Mouse (Mus musculus) heart, embryonic 15.5 days (tissue): ENCODE results near the gene Stx16. TPM values are rescaled to one million over a fixed set of nuclear protein-coding genes. Genes with fewer than 3 reads are reported as not detected.

Experiments
- ATAC-seq: fragments of 200-750 bp; cut with Nextera tagmentation; replicated peaks from 2 replicates; pipeline ENCODE4 v1.8.0; 2017; ENCODE audit warnings: low read depth, moderate TSS enrichment; ENCODE audit not compliant: insufficient number of reproducible peaks, insufficient read depth, low FRiP score
- H3K27ac ChIP-seq: fragments of 300-500 bp; sonication (generic); 2 replicates; pipeline ENCODE4 v1.5.1; 2015; ENCODE audit warnings: mild to moderate bottlenecking, inconsistent platforms
- H3K27me3 ChIP-seq: fragments of 300-500 bp; sonication (generic); 2 replicates; pipeline ENCODE4 v1.6.1; 2015; ENCODE audit warnings: inconsistent platforms
- H3K36me3 ChIP-seq: fragments of 300-500 bp; sonication (generic); 2 replicates; pipeline ENCODE4 v1.6.1; 2015; ENCODE audit warnings: mild to moderate bottlenecking, inconsistent platforms
- H3K4me1 ChIP-seq: fragments of 300-500 bp; sonication (generic); replicated peaks from 2 replicates; pipeline ENCODE4 v1.6.1; 2015; ENCODE audit warnings: inconsistent platforms
- H3K4me2 ChIP-seq: fragments of 300-500 bp; sonication (generic); 2 replicates; pipeline ENCODE4 v1.6.1; 2015; ENCODE audit warnings: inconsistent platforms, mild to moderate bottlenecking, moderate library complexity
- H3K4me3 ChIP-seq: fragments of 300-500 bp; sonication (generic); 2 replicates; pipeline ENCODE4 v1.5.1; 2015; ENCODE audit warnings: mild to moderate bottlenecking, inconsistent platforms
- H3K9ac ChIP-seq: fragments of 300-500 bp; sonication (generic); 2 replicates; pipeline ENCODE4 v1.6.1; 2015; ENCODE audit warnings: mild to moderate bottlenecking, inconsistent platforms
- H3K9me3 ChIP-seq: fragments of 300-500 bp; sonication (generic); replicated peaks from 2 replicates; pipeline ENCODE4 v1.6.1; 2016; ENCODE audit warnings: inconsistent platforms
- WGBS: fragments of 180-500 bp; shearing (Covaris S2); methylation state at CpG from one replicate; pipeline ENCODE4 v1.1.7; 2015; ENCODE audit warnings: mixed read lengths; 5-methylcytosine and 5-hydroxymethylcytosine counted together
- polyA plus RNA-seq: library from polyadenylated mRNA; unstranded; fragments of >200 nt; fragmentation: Nextera tagmentation; extraction: Ambion mirVana; gene quantifications from 2 replicates; pipeline ENCODE4 v1.2.1, GENCODE M21; 2015

Stx16 gene
- polyA plus RNA-seq, 1 experiment from 2014 or later, result 8.1 TPM

GRCm38 (mm10) chr2:174114148-174114864, 38.2 kb downstream of the Stx16 start:
- peaks cover 8% of the 10 kb centered on the region for H3K36me3 ChIP-seq
- H3K9ac ChIP-seq, result no peak overlapping the region
- WGBS, result 79% methylated on average over 12 of the region's 12 CpGs
- H3K4me1 ChIP-seq, result peaks cover 28% of the 10 kb centered on the region
- H3K4me3 ChIP-seq, result no peak overlapping the region
- no peak overlapping the region for H3K4me2 ChIP-seq
- H3K27ac ChIP-seq, result no peak overlapping the region
- no peak for ATAC-seq
- no peaks in the 10 kb centered on the region for H3K27me3 ChIP-seq
- H3K9me3 ChIP-seq, result no peaks in the 10 kb centered on the region

DNA sequence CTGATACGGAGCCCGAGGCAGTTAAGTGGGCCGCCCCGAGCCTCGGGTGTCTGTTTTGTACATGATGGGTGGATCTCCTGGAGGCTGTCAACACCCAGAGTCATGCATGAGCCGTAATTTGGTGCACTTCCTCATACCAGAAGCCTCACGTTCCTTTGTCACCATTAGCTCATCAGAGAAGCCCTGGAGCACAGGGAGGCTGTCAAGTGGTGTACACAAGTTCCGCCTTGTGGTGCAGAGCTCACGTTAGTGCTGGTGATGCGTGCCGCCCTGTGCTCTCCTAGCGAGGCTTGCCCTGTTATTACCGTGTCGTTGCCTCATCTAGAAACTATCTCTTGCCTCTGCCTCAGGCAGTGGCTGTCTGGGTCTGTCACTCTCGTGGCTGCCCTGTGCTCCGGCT, 40.8 kb downstream of the Stx16 start:
- WGBS, result 55% methylated on average over 16 of the region's 16 CpGs
- ATAC-seq, result peak; percentile 45
- Histone ChIP-seq H3K36me3 (peaks cover 34% of the 10 kb centered on the region), H3K4me1 (peaks cover 14% of the 10 kb centered on the region), H3K4me2 (peak overlapping the region; percentile 35), H3K27me3 (no peaks in the 10 kb centered on the region), H3K9ac (no peak overlapping the region), H3K4me3 (no peak overlapping the region), H3K9me3 (no peaks in the 10 kb centered on the region), H3K27ac (peak overlapping the region; percentile 51; the same call in 1 of the 2 replicates)

GRCm38 (mm10) chr2:174118141-174118540, 42.0 kb downstream of the Stx16 start:
- Histone ChIP-seq H3K27ac (no peak overlapping the region), H3K9ac (no peak overlapping the region), H3K4me1 (peaks cover 11% of the 10 kb centered on the region), H3K9me3 (no peaks in the 10 kb centered on the region), H3K4me3 (no peak overlapping the region), H3K36me3 (peaks cover 45% of the 10 kb centered on the region), H3K4me2 (no peak overlapping the region), H3K27me3 (no peaks in the 10 kb centered on the region)
- ATAC-seq, result no peak
- 81% methylated on average over 11 of the region's 11 CpGs for WGBS

DNA sequence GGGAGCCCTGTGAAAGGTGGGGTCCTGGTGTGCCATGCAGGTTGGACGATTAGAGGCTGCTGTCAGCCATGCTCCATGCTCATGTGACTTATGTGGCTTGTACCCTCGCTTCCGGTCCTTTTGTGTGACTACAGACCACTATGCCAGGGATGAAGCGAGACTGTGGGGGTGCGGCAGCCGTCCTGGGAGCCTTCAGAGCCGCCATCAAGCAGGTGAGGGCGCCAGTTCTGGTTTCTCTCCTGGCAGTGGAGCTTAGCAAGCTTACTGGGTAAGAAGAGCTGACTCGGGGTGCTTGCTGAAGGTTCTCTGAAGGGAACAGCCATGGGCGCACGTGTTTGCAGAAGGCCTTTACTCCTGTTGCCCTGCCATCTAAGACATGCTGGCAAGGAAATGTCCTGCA, 43.2 kb downstream of the Stx16 start:
- Histone ChIP-seq H3K4me1 (peaks cover 11% of the 10 kb centered on the region), H3K27ac (no peak overlapping the region), H3K9me3 (no peaks in the 10 kb centered on the region), H3K4me2 (no peak overlapping the region), H3K4me3 (no peak overlapping the region), H3K36me3 (peaks cover 56% of the 10 kb centered on the region), H3K27me3 (no peaks in the 10 kb centered on the region), H3K9ac (no peak overlapping the region)
- no peak for ATAC-seq
- WGBS, result 90% methylated on average over 11 of the region's 11 CpGs

GRCm38 (mm10) chr2:174120631-174121030, 44.5 kb downstream of the Stx16 start:
- no peak for ATAC-seq
- Histone ChIP-seq H3K27me3 (no peaks in the 10 kb centered on the region), H3K27ac (no peak overlapping the region), H3K4me1 (peaks cover 11% of the 10 kb centered on the region), H3K36me3 (peaks cover 58% of the 10 kb centered on the region), H3K4me3 (no peak overlapping the region), H3K9me3 (peaks cover 7% of the 10 kb centered on the region; the same call in 1 of the 2 replicates), H3K9ac (no peak overlapping the region), H3K4me2 (no peak overlapping the region)
- 93% methylated on average over 19 of the region's 19 CpGs for WGBS

GRCm38 (mm10) chr2:174121411-174121947, 45.4 kb downstream of the Stx16 start:
- ATAC-seq, result no peak

GRCm38 (mm10) chr2:174122331-174122730, 46.2 kb downstream of the Stx16 start:
- Histone ChIP-seq H3K4me1 (peaks cover 13% of the 10 kb centered on the region), H3K36me3 (peaks cover 55% of the 10 kb centered on the region), H3K9ac (no peak overlapping the region), H3K27ac (no peak overlapping the region), H3K4me2 (no peak overlapping the region), H3K27me3 (no peaks in the 10 kb centered on the region), H3K9me3 (peaks cover 7% of the 10 kb centered on the region; the same call in 1 of the 2 replicates), H3K4me3 (no peak overlapping the region)
- no peak for ATAC-seq
- 86% methylated on average over 2 of the region's 2 CpGs for WGBS

More at GRCm38 (mm10) chr2:174121411-174121947, 45.4 kb downstream of the Stx16 start:
- H3K9me3 ChIP-seq, result peaks cover 7% of the 10 kb centered on the region; the same call in 1 of the 2 replicates
- H3K36me3 ChIP-seq, result peaks cover 55% of the 10 kb centered on the region
- no peak overlapping the region for H3K9ac ChIP-seq
- no peak overlapping the region for H3K4me3 ChIP-seq
- H3K4me2 ChIP-seq, result no peak overlapping the region
- no peaks in the 10 kb centered on the region for H3K27me3 ChIP-seq
- H3K4me1 ChIP-seq, result peaks cover 12% of the 10 kb centered on the region
- 76% methylated on average over 12 of the region's 12 CpGs for WGBS
- no peak overlapping the region for H3K27ac ChIP-seq

- no peak overlapping the region for H3K4me2 ChIP-seq
- peaks cover 55% of the 10 kb centered on the region for H3K36me3 ChIP-seq
- H3K27ac ChIP-seq, result no peak overlapping the region
- peaks cover 7% of the 10 kb centered on the region; the same call in 1 of the 2 replicates for H3K9me3 ChIP-seq
- H3K4me1 ChIP-seq, result peaks cover 12% of the 10 kb centered on the region
- H3K27me3 ChIP-seq, result no peaks in the 10 kb centered on the region
- no peak for ATAC-seq
- H3K9ac ChIP-seq, result no peak overlapping the region
- whole genome bisulfite sequencing, result 92% methylated on average over 3 of the region's 3 CpGs
- H3K4me3 ChIP-seq, result no peak overlapping the region
Observed at GRCm38 (mm10) chr2:174123731-174124130, 47.6 kb downstream of the Stx16 start.

DNA sequence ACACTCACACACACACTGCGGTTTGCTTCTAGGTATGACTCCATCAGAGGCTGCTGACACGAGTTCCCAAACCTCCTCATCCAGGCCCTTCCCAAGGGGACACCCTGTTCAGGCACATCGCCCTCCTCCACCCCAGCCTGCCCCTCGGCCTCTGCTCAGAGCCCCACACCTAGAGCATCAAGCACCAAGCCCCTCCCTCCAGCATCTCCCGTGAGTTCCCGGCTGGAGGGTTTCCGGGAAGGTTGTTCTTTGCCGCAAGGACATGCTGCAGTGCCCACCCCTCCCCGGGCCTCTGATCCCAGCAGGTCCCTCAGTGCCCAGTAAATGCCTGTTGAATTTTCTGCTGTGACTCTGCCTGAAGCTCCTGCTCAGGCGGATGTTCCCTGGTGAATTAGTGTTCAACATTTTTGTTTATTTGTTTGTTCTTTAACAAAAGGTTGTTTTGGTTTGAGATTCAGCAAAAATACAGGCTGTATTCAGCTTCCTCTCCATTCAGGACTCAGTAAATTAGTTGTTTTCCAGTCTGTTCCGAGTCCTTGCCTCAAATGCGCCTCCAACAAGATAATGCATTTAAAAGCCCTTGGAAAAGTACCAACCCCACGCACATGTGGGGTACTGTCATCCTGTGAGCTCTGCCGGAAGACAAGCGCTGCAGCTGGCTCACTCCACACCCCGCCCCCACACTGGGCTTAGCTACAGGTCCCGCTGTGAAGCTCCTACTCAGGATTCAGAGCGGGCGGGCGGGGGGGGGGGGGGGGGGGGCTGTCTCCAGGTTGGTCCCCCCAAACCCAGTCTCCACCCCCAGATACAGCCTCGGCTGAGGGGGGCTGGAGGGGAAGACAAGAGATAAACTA, 50.6 kb downstream of the Stx16 start:
- H3K36me3 ChIP-seq, result peaks cover 26% of the 10 kb centered on the region
- peaks cover 7% of the 10 kb centered on the region; the same call in 1 of the 2 replicates for H3K9me3 ChIP-seq
- peak overlapping the region; percentile 11; the same call in 1 of the 2 replicates for H3K4me3 ChIP-seq
- H3K27ac ChIP-seq, result no peak overlapping the region
- H3K4me1 ChIP-seq, result peaks cover 12% of the 10 kb centered on the region
- peak; percentile 62; the same call in 1 of the 2 replicates for ATAC-seq
- 11% methylated on average over 20 of the region's 21 CpGs for WGBS
- peak overlapping the region; percentile 48 for H3K4me2 ChIP-seq
- no peak overlapping the region for H3K9ac ChIP-seq
- no peaks in the 10 kb centered on the region for H3K27me3 ChIP-seq

DNA sequence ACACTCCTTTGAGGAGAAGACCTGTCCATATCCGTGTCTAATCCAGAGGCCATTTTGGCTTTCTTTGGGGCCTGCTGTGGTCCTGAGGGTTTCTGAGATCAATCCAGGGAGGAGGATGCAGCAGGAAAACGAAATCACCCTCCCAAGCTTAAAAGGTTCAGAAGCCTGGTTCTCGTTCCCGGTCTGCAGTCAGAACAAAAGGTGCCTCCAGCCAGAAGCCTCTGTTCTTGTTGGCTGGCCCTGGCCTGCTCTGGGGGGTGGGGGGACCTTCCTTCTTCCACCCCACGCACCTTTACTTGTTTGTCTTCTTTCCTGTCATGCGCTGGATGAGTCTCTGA, 51.2 kb downstream of the Stx16 start:
- Histone ChIP-seq H3K4me1 (peaks cover 12% of the 10 kb centered on the region), H3K4me3 (no peak overlapping the region), H3K9ac (no peak overlapping the region), H3K4me2 (peak overlapping the region; percentile 48), H3K9me3 (peaks cover 7% of the 10 kb centered on the region; the same call in 1 of the 2 replicates), H3K36me3 (peaks cover 20% of the 10 kb centered on the region; the same call in 1 of the 2 replicates), H3K27me3 (no peaks in the 10 kb centered on the region), H3K27ac (no peak overlapping the region)
- ATAC-seq, result no peak
- 37% methylated on average over 6 of the region's 6 CpGs for WGBS

GRCm38 (mm10) chr2:174128926-174129325, 52.8 kb downstream of the Stx16 start:
- WGBS, result 84% methylated on average over 6 of the region's 6 CpGs
- Histone ChIP-seq H3K4me3 (no peak overlapping the region), H3K36me3 (peaks cover 6% of the 10 kb centered on the region; the same call in 1 of the 2 replicates), H3K9ac (no peak overlapping the region), H3K27ac (no peak overlapping the region), H3K9me3 (peaks cover 7% of the 10 kb centered on the region; the same call in 1 of the 2 replicates), H3K4me2 (no peak overlapping the region), H3K27me3 (no peaks in the 10 kb centered on the region), H3K4me1 (peaks cover 12% of the 10 kb centered on the region)
- ATAC-seq, result no peak
